Mouse (Mus musculus): Measurements from ENCODE around the gene Anp32e. TPM values are rescaled to one million over a fixed set of nuclear protein-coding genes. Genes with fewer than 3 reads are reported as not detected.

Anp32e gene
- total and polyA plus RNA-seq, 2 experiments = 3.7 to 11.7 TPM

DNA sequence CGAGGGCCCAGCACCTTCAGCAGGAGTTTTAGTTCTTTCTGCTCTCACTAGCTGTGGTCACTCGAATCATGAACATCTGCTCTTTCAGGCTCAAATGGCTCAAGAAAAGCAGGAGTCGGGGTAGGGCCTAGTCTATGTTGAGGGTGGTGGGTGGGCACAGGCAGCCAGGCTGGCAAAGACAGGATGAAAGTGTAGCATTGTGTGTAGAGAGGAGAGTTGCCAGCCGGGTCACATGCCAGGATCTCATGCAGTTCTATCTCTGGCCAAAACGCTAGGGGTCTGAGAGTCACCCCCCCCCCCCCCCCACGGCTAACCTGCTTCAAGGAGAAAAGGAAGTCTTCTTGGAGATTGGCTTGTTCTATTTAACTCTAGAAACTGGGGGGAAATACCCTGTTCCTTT is 26.4 kb upstream of the Anp32e start:
- H3K79me2 ChIP-seq (ENCODE audit: control insufficient read depth, insufficient read depth, low read length) = no peaks in the 10 kb centered on the region
- no peaks in the 10 kb centered on the region for H3K27me3 ChIP-seq (ENCODE audit: control insufficient read depth, insufficient read depth, low read length)
- H3K36me3 ChIP-seq (ENCODE audit: control insufficient read depth, insufficient read depth, low read length) = no peaks in the 10 kb centered on the region
- WGBS = 22% methylated on average over 6 of the region's 6 CpGs
- DNase-seq (ENCODE audit: extremely low read depth, low read depth, low spot score) = peak; percentile 56
- H3K27ac ChIP-seq (replicated peaks; ENCODE audit: insufficient read depth, low read depth, low read length) = peak overlapping the region; percentile 95
- TF ChIP-seq POLR2A (IDR thresholded peaks at IDR 0.05; ENCODE audit: extremely low read depth, insufficient read depth, low read length) = no peak
- TF ChIP-seq CTCF (IDR thresholded peaks at IDR 0.05; ENCODE audit: low read depth, low read length) = no peak
- peaks cover 23% of the 10 kb centered on the region for H3K4me1 ChIP-seq (ENCODE audit: control insufficient read depth, insufficient read depth, low read length)
- peak overlapping the region; percentile 58 for H3K9ac ChIP-seq (ENCODE audit: low read depth, low read length)
- 0 out of 2 replicates have a peak overlapping the region, but pooled peaks have one; percentile 10 for H3K4me3 ChIP-seq (ENCODE audit: insufficient read depth, low read depth, low read length)

DNA sequence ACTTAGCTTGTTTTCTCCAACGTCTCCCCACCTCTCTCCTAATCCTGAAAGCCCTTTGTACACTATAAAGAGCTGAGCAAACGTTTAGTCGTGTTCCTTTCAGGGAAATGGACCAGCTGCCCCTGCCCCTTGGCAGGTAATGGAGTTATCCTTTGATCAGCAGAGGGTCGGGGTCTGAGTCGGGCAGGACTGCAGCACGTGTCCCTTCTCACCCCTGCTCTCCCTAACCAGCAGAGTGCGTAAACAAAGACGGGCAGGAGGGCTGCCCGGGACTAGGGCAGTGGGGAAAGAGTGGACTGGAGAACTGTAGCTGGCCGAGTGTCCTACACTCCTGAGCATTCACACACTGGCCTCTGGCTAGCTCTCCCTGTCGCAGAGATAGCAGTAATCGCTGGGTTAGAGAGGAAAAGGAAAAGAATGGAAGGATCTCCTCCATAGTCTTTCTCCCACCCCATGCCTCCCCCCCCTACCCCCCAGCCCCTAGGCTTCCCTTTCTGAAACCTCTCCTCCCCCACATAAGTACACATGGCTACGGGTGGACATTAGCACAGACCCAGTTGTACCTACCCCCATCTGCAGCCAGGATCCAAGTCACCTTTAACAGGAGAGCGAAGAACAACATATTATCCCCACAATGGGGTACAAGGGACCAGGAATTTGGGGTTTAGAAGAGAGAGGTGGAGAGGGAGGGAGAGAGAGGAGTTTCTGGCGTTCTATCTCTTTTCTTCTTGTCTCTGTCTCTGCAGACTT is 25.1 kb upstream of the Anp32e start:
- Histone ChIP-seq H3K9ac (ENCODE audit: low read depth, low read length) (peak overlapping the region; percentile 69), H3K36me3 (ENCODE audit: control insufficient read depth, insufficient read depth, low read length) (no peaks in the 10 kb centered on the region), H3K4me3 (ENCODE audit: insufficient read depth, low read depth, low read length) (peak overlapping the region; percentile 41), H3K27ac (replicated peaks; ENCODE audit: insufficient read depth, low read depth, low read length) (peak overlapping the region; percentile 95), H3K27me3 (ENCODE audit: control insufficient read depth, insufficient read depth, low read length) (no peaks in the 10 kb centered on the region), H3K4me1 (ENCODE audit: control insufficient read depth, insufficient read depth, low read length) (peaks cover 23% of the 10 kb centered on the region), H3K79me2 (ENCODE audit: control insufficient read depth, insufficient read depth, low read length) (no peaks in the 10 kb centered on the region)
- peak; percentile 92 for DNase-seq (ENCODE audit: extremely low read depth, low read depth, low spot score)
- TF ChIP-seq CTCF (IDR thresholded peaks at IDR 0.05; ENCODE audit: low read depth, low read length) (no peak), POLR2A (IDR thresholded peaks at IDR 0.05; ENCODE audit: extremely low read depth, insufficient read depth, low read length) (no peak)
- 8% methylated on average over 15 of the region's 15 CpGs for WGBS

DNA sequence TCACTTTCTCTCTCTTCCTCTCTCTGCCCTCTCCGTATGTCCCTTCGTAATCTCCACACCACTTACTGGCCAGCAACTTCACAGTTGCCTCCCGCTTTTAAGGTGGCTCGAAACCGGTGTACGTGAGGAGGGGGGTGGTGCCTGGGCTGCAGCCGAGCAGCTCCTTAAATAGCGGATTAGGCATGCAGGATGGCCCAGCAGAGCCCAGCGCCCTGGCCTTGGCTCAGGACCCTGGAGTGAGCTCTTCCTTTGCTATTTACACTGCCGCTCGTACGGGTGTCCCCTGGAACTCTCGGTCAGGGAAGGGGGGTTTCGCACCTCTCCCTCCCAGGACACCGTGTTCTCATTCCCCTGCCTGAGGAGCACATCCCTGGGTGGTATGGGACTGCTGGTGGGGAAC is 24.5 kb upstream of the Anp32e start, which contains the start of gene Car14:
Gene Car14, minus strand, starts transcription at position 124 of the 400 bp plus-strand sequence.
- Histone ChIP-seq H3K27me3 (ENCODE audit: control insufficient read depth, insufficient read depth, low read length) (no peaks in the 10 kb centered on the region), H3K27ac (replicated peaks; ENCODE audit: insufficient read depth, low read depth, low read length) (peak within 1 kb of the TSS; percentile 95)
- 2% methylated on average over 15 of the region's 15 CpGs for WGBS

DNA sequence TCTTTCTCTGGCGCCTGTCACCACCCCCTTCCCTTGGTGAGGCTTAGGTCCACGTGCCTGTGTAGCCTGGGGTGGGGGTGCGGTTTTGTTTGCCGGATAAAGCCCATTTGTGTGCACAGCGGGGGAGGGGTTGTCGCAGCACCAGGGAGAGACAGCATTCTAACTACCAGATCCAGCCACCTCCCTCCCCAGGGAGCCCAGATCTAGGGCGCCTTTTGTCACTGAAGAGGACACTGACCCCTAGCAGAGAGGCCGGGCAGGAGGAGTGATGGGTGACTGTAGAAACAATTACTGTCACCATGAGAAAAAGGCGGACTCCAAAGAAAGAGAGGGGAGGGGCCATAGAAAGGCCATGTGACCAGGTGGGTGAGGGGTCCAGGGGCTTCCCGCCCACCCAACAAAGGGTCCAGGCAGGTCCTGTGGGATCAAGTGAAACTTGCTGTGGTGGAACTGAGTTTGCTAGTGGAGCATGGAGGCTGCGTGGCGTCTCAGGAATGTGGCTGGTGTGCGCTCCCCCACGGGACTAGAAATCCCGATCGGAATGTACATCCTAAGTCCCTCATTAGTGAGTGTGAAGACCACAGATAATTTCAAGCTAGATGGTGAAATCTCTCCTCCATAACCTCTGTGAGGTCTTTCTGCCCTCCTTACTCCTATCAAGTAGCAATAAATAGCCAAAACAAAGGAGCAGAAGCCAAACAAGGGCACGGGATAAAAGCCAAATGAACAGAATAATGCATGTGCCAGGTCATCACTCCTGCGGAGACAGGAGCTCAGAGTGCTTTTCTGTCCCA is 23.7 kb upstream of the Anp32e start:
- H3K9ac ChIP-seq (ENCODE audit: low read depth, low read length) = peak overlapping the region; percentile 25; the same call in 1 of the 2 replicates
- H3K4me1 ChIP-seq (ENCODE audit: control insufficient read depth, insufficient read depth, low read length) = peaks cover 23% of the 10 kb centered on the region
- peak overlapping the region; percentile 95 for H3K27ac ChIP-seq (replicated peaks; ENCODE audit: insufficient read depth, low read depth, low read length)
- H3K27me3 ChIP-seq (ENCODE audit: control insufficient read depth, insufficient read depth, low read length) = no peaks in the 10 kb centered on the region
- DNase-seq (ENCODE audit: extremely low read depth, low read depth, low spot score) = peak; percentile 83
- TF ChIP-seq POLR2A (IDR thresholded peaks at IDR 0.05; ENCODE audit: extremely low read depth, insufficient read depth, low read length) (no peak), CTCF (IDR thresholded peaks at IDR 0.05; ENCODE audit: low read depth, low read length) (no peak)
- no peaks in the 10 kb centered on the region for H3K79me2 ChIP-seq (ENCODE audit: control insufficient read depth, insufficient read depth, low read length)
- H3K4me3 ChIP-seq (ENCODE audit: insufficient read depth, low read depth, low read length) = peak overlapping the region; percentile 29; the same call in 1 of the 2 replicates
- under 1% methylated on average over 18 of the region's 18 CpGs for WGBS
- no peaks in the 10 kb centered on the region for H3K36me3 ChIP-seq (ENCODE audit: control insufficient read depth, insufficient read depth, low read length)

More for the DNA sequence above, 24.5 kb upstream of the Anp32e start, which contains the start of gene Car14:
- no peaks in the 10 kb centered on the region for H3K36me3 ChIP-seq (ENCODE audit: control insufficient read depth, insufficient read depth, low read length)
- H3K79me2 ChIP-seq (ENCODE audit: control insufficient read depth, insufficient read depth, low read length) = no peaks in the 10 kb centered on the region
- peak; percentile 62 for DNase-seq (ENCODE audit: extremely low read depth, low read depth, low spot score)
- no peak for TF ChIP-seq CTCF (IDR thresholded peaks at IDR 0.05; ENCODE audit: low read depth, low read length)
- TF ChIP-seq POLR2A (IDR thresholded peaks at IDR 0.05; ENCODE audit: extremely low read depth, insufficient read depth, low read length) = no peak
- peaks cover 23% of the 10 kb centered on the region for H3K4me1 ChIP-seq (ENCODE audit: control insufficient read depth, insufficient read depth, low read length)
- peak within 1 kb of the TSS; percentile 41 for H3K4me3 ChIP-seq (ENCODE audit: insufficient read depth, low read depth, low read length)
- peak within 1 kb of the TSS; percentile 69 for H3K9ac ChIP-seq (ENCODE audit: low read depth, low read length)

DNA sequence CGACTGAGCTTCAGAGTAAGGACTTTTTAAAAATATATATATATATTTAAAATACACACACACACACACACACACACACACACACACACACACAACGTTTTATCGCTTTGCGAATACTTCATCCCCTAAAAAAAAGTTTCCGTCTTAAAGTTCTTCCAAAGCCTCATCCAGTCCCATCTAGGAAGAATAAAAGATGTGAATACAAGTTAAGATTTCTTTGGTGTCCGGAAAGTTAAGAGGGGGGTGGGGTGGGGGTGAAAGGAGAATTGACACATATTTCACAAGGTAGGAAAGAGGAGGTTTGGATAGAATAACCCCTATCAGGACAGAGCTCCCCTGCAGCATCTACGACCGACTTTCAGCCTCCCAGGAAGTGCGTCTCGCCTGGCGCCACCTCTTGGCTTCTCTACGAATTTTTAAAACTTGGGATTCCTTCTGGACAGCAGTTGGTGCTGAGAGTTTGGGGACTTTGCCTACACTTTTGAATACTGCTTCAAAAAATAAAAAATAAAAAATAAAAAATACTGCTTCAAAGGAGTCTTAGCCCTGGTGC is 23.0 kb upstream of the Anp32e start:
- Histone ChIP-seq H3K9ac (ENCODE audit: low read depth, low read length) (no peak overlapping the region), H3K79me2 (ENCODE audit: control insufficient read depth, insufficient read depth, low read length) (no peaks in the 10 kb centered on the region), H3K27ac (replicated peaks; ENCODE audit: insufficient read depth, low read depth, low read length) (no peak overlapping the region), H3K27me3 (ENCODE audit: control insufficient read depth, insufficient read depth, low read length) (no peaks in the 10 kb centered on the region), H3K36me3 (ENCODE audit: control insufficient read depth, insufficient read depth, low read length) (no peaks in the 10 kb centered on the region), H3K4me1 (ENCODE audit: control insufficient read depth, insufficient read depth, low read length) (peaks cover 20% of the 10 kb centered on the region), H3K4me3 (ENCODE audit: insufficient read depth, low read depth, low read length) (no peak overlapping the region)
- DNase-seq (ENCODE audit: extremely low read depth, low read depth, low spot score) = peak; percentile 63
- TF ChIP-seq POLR2A (IDR thresholded peaks at IDR 0.05; ENCODE audit: extremely low read depth, insufficient read depth, low read length) = no peak
- TF ChIP-seq CTCF (IDR thresholded peaks at IDR 0.05; ENCODE audit: low read depth, low read length) = peak; percentile 77
- WGBS = 2% methylated on average over 12 of the region's 12 CpGs

Measured in liver, adult 2 months (tissue).